Mouse (Mus musculus): ENCODE measurements at regions not wholly inside any gene's neighbourhood (a gene's known extent, or its start where the extent isn't known, plus 50 kb on each side); places are given as distances from the start of the nearest gene placed in this dataset.
"Not testable (repeated sequence)": the region's sequence is repeated elsewhere in the genome, so short reads cannot be mapped to it uniquely, and the experiment has no call there.

DNA sequence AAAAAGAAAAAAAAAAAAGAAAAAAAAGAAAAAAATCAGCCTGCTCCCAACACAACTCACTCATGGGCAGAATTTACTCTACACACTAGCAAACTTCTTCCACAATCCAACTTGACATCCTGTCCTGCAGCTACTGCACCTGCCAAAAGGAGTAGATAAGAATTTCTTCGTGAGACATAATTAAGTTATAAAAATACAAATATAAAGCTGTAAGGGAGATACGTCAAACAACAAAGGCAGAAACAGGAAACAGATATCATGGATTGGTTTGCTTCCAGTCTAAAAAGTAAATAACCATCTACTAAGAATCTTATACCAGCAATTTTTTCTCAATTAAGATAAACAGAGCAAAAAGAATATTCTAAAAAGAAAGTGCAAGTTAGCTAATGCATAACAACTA lies 390.3 kb downstream of the Pih1d3 start:
- no peak for ATAC-seq (ENCODE audit: insufficient number of reproducible peaks, low FRiP score, low TSS enrichment)

DNA sequence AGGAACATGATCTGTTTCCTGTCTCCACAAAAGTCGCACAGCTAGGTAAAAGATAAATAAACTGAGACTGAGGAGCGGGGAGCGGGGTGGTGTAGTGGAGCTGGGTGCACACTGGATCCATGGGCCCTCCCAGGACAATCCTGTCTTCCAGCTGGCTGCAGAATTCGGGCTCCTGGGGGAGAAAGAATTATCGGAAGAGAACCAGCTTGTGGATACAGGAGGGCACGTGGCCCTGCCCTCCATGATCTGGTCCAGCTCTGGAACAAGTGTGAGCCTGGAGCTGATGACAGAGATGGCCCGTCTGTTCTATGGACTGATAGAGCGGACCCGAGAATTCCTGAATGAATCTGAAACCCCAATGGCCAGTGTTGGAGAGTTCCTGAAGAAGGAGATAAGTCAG lies 392.6 kb downstream of the Pih1d3 start:
- not testable (repeated sequence) for ATAC-seq (ENCODE audit: insufficient number of reproducible peaks, low FRiP score, low TSS enrichment)

DNA sequence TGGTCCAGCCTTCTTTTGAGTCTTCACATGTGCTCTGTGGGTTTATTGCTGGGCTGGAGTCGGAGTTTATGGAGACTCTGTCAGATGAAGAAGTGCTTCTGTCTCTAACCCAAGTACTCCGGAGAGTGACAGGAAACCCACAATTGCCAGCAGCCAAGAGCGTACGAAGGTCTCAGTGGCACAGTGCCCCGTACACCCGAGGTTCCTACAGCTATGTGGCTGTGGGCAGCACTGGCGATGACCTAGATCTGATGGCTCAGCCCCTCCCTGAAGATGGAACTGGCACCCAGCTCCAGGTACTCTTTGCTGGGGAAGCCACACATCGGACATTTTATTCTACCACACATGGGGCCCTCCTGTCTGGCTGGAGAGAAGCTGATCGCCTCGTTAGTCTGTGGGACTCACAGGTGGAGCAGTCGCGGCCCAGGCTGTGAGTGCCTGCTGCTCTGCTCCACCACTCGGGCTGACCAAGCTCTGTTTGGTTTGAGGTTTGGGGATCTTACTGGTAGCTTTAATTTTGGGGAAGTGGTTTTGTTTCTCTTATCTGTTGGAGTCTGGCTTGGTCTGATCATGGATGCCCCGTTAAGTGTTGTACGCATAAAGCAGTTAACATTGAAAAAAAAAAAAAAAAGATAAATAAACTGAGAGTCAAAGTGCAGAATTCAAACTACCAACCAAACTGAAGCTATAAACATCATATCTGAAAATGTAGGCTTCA lies 393.8 kb downstream of the Pih1d3 start:
- not testable (repeated sequence) for ATAC-seq (ENCODE audit: insufficient number of reproducible peaks, low FRiP score, low TSS enrichment)

DNA sequence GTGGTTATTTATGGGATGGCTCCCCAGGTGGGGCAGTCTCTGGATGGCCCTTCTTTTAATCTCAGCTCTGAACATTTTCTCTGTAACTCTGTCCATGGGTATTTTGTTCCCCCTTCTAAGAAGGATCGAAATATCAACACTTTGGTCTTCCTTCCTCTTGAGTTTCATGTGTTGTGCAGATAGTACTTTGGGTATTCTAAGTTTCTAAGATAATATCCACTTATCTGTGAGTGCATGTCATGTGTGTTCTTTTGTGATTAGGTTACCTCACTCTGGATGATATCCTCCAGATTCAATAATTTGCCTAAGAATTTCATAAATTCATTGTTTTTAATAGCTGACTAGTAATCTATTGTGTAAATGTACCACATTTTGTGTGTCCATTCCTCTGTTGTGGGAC lies 411.7 kb downstream of the Pih1d3 start:
- no peak for ATAC-seq (ENCODE audit: insufficient number of reproducible peaks, low FRiP score, low TSS enrichment)

DNA sequence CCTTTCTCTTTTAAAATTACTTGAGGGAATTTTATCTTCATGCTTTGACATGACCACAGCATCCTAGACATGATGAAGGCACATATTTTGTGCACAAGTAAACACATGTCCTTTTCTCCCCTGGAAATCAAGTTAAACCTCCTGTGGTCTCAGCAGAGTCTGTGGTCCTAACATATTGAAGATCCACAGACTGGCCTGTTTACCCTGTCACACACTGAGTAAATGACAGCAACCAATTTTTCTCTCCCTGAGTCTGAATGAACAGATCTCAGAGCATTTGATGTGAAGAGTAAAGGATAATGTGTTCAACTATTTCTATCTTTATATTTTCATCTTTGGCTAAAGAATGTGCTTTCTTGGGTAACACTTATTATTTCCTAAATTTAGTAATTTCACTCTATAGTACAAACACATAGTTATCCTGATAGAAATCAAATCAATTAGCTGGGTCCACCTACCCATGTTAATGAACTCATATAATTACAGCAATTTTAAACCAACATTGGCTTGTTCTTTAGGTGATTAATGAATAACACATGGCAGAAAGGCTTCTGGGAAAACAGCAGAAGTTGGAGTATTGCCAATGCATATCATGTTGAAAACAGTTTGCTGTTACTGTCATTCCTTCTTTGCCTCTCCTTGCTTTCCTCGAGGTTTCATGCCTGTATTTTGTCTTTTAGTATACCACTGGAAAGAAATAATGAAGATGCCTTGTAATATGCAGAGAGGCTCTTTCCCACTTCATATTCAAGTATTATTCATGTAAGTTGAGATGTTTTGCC lies 414.1 kb downstream of the Pih1d3 start:
- no peak for ATAC-seq (ENCODE audit: insufficient number of reproducible peaks, low FRiP score, low TSS enrichment)

DNA sequence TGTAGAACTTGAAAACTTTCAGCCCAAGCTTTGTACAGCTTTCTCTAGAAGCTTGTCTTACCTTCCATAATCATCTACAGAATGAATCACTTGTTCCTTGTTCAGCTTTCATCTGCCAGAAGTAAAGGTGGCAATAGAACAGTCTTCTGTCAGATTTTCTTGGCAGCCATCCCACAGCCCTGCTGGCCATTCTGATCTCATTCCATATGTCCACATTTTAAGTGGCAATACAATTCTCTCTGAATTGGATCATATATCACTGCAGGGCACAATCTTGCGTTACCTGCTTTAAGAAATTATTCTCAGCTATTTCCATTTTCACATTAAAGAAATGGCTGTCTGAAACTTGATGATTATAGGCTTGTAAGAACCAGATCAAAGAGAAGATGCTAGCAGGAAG lies 422.5 kb downstream of the Pih1d3 start:
- ATAC-seq (ENCODE audit: insufficient number of reproducible peaks, low FRiP score, low TSS enrichment) = peak; percentile 81; the same call in 1 of the 2 replicates

DNA sequence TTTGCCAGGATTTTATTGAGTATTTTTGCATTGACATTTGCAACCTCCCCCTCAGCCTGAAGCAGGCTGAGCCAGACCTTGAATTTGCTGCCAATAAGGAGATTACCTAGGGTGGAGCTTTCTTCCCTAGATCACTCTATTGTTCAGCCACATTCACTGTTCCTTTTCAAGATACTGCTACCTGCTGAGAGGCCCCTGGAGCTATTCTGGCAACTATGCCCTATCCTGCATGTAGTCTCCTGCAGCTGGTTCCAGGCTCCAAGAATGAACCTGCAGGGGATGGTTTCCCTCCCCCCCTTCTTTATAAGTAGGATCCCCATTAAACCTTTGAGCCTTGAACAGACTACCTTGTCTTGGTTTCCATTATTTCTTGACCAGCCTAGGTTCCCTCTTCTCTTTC lies 455.9 kb downstream of the Pih1d3 start:
- no peak for ATAC-seq (ENCODE audit: insufficient number of reproducible peaks, low FRiP score, low TSS enrichment)
